Mouse (Mus musculus): ENCODE data around the gene Fam196b. TPM values are rescaled to one million over a fixed set of nuclear protein-coding genes. Genes with fewer than 3 reads are reported as not detected.

The Fam196b gene
- polyA plus RNA-seq, 1 experiment from 2014 or later, result 0.07 TPM

DNA sequence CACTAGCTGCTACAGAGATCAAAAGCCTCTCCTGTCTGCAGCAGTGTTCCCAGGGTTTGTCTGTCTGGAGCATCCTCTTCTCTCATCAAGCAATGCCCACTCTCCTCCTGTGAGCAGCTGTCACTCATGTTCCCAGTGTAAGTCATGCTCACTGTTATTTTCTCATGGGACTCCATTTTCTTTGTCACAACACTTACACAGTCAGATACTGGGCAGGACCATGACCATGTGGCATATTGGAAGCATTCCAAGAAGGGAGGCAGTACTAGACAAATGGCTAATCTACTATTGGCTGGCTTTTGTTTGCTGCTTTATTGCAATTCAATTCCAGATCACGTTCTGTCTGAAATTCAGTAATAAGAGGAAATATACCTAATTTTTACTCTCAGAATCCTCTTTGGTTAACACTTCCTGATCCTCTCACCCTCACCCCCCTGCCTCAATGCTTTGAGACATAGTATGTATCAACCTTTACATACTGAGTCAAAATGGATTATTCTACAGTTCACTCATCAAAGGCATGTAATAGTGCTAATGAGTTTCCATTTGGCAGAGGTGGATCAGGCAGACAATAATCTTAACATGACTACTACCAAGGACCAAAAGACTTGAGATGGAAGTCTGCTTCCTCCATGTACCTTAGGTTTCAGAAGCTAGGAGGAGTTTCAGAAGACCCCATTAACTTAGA lies 70.5 kb downstream of the Fam196b start:
- 54% methylated on average over 1 of the region's 1 CpGs for WGBS (ENCODE audit: insufficient replicate concordance)

GRCm38 (mm10) chr11:34389261-34390116 lies 74.9 kb downstream of the Fam196b start:
- H3K27me3 ChIP-seq (replicated peaks), result no peaks in the 10 kb centered on the region
- no peak overlapping the region for H3K4me3 ChIP-seq
- H3K9me3 ChIP-seq (replicated peaks), result no peaks in the 10 kb centered on the region
- H3K27ac ChIP-seq, result no peak overlapping the region
- H3K4me1 ChIP-seq, result no peaks in the 10 kb centered on the region
- no peaks in the 10 kb centered on the region for H3K36me3 ChIP-seq
- ATAC-seq, result no peak
- 48% methylated on average over 6 of the region's 6 CpGs for WGBS (ENCODE audit: insufficient replicate concordance)
- H3K4me2 ChIP-seq, result no peak overlapping the region
- no peak overlapping the region for H3K9ac ChIP-seq

More for the DNA sequence above, 70.5 kb downstream of the Fam196b start:
- H3K27me3 ChIP-seq (replicated peaks), result no peaks in the 10 kb centered on the region
- H3K36me3 ChIP-seq, result no peaks in the 10 kb centered on the region
- no peak for ATAC-seq
- no peaks in the 10 kb centered on the region for H3K4me1 ChIP-seq
- no peak overlapping the region for H3K9ac ChIP-seq
- no peaks in the 10 kb centered on the region for H3K9me3 ChIP-seq (replicated peaks)
- no peak overlapping the region for H3K4me3 ChIP-seq
- H3K27ac ChIP-seq, result no peak overlapping the region
- no peak overlapping the region for H3K4me2 ChIP-seq

DNA sequence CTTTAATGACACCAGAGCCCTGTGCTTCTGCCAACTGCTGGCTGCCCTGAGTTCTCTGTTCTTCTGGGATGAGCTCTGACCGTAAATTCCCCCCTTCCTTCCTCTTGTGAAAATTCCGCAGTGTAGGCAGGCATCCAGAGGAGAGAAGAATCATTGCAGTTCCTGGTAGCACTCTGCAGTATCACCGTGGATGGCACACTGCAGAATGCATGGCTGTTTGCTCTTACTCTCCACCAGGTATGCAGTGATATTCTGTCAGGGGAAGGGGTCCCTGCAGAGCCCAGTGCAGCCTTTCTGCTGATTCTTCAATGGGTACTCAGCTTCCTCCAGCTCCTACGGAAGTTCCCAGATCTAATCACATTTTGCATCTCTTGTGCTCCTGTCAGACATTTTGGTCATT lies 77.5 kb downstream of the Fam196b start:
- WGBS (ENCODE audit: insufficient replicate concordance), result 58% methylated on average over 4 of the region's 4 CpGs
- no peaks in the 10 kb centered on the region for H3K9me3 ChIP-seq (replicated peaks)
- H3K4me1 ChIP-seq, result no peaks in the 10 kb centered on the region
- no peak overlapping the region for H3K9ac ChIP-seq
- H3K27ac ChIP-seq, result no peak overlapping the region
- no peaks in the 10 kb centered on the region for H3K27me3 ChIP-seq (replicated peaks)
- no peak overlapping the region for H3K4me3 ChIP-seq
- H3K36me3 ChIP-seq, result no peaks in the 10 kb centered on the region
- no peak overlapping the region for H3K4me2 ChIP-seq
- ATAC-seq, result no peak

DNA sequence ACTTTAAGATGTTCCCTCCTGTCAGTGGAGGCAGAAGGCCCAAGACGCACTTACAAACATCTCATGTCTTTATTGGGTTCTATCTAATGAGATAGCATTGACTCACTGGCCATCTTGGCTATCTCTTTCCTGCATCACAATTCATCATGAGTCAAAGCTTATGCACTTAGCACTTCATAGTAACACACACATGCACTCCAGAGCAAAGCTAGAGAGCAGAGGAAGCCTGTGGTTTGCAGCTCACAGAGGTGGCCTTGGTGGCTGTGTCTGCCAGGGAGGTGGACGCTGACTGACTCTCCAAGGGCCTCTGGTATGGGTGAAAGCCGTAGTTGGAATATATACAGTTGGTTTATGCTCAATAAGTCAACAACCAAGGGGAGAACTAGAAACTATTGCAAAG lies 81.2 kb downstream of the Fam196b start:
- no peak overlapping the region for H3K4me3 ChIP-seq
- no peak overlapping the region for H3K9ac ChIP-seq
- no peak for ATAC-seq
- no peaks in the 10 kb centered on the region for H3K9me3 ChIP-seq (replicated peaks)
- H3K27me3 ChIP-seq (replicated peaks), result no peaks in the 10 kb centered on the region
- no peak overlapping the region for H3K4me2 ChIP-seq
- no peaks in the 10 kb centered on the region for H3K4me1 ChIP-seq
- H3K36me3 ChIP-seq, result no peaks in the 10 kb centered on the region
- WGBS (ENCODE audit: insufficient replicate concordance), result 58% methylated on average over 3 of the region's 3 CpGs
- H3K27ac ChIP-seq, result no peak overlapping the region

GRCm38 (mm10) chr11:34397661-34398060 lies 83.0 kb downstream of the Fam196b start:
- ATAC-seq, result no peak
- 69% methylated on average over 5 of the region's 5 CpGs for WGBS (ENCODE audit: insufficient replicate concordance)

DNA sequence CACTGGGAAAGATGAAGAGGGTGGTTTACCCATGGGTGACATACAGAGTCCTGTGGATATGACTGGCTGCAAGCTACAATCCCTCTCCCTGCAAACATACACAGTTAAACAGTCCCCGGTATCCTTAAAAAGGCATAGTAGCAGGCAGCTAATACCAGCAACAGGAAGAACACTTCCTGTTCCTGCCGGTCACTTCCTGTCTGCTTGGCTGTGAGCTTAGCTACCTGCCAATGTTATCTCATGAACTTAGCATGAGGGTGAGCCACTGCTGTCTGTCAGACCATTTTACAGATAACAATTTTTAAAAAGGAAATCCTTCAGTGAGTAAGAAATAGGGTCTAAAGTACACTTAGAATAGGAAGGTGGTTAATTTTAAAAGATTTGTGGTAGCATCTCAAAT lies 83.9 kb downstream of the Fam196b start:
- no peak for ATAC-seq
- H3K27ac ChIP-seq, result no peak overlapping the region
- H3K36me3 ChIP-seq, result no peaks in the 10 kb centered on the region
- no peaks in the 10 kb centered on the region for H3K9me3 ChIP-seq (replicated peaks)
- no peak overlapping the region for H3K9ac ChIP-seq
- WGBS (ENCODE audit: insufficient replicate concordance), result 35% methylated on average over 2 of the region's 2 CpGs
- H3K4me1 ChIP-seq, result no peaks in the 10 kb centered on the region
- no peak overlapping the region for H3K4me3 ChIP-seq
- no peaks in the 10 kb centered on the region for H3K27me3 ChIP-seq (replicated peaks)
- H3K4me2 ChIP-seq, result no peak overlapping the region

More at GRCm38 (mm10) chr11:34397661-34398060, 83.0 kb downstream of the Fam196b start:
- Histone ChIP-seq H3K4me2 (no peak overlapping the region), H3K9ac (no peak overlapping the region), H3K27me3 (replicated peaks) (no peaks in the 10 kb centered on the region), H3K4me1 (no peaks in the 10 kb centered on the region), H3K4me3 (no peak overlapping the region), H3K27ac (no peak overlapping the region), H3K36me3 (no peaks in the 10 kb centered on the region), H3K9me3 (replicated peaks) (no peaks in the 10 kb centered on the region)

DNA sequence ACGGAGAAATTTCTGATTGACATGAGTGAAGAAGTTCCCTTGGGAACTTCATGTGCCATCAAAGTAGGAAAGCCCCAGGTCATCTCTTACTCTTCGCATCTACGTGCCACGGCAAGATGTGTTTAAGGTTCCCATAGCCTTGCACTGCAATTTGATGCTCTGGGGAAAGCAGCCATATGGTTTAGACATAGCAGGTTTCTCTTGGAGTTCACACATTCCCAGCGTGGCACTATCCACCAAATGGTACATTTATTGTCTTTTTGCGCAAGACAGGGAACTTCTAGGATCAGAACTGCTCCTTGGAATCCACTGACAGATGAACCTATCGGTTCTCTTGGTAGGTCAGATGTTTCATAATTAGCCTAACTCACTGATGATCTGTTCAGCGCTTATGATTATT lies 86.7 kb downstream of the Fam196b start:
- no peak for ATAC-seq
- Histone ChIP-seq H3K27ac (no peak overlapping the region), H3K4me1 (no peaks in the 10 kb centered on the region), H3K4me3 (no peak overlapping the region), H3K27me3 (replicated peaks) (no peaks in the 10 kb centered on the region), H3K36me3 (no peaks in the 10 kb centered on the region), H3K4me2 (no peak overlapping the region), H3K9ac (no peak overlapping the region), H3K9me3 (replicated peaks) (no peaks in the 10 kb centered on the region)
- 86% methylated on average over 8 of the region's 8 CpGs for WGBS (ENCODE audit: insufficient replicate concordance)

- Histone ChIP-seq H3K4me3 (no peak overlapping the region), H3K27me3 (replicated peaks) (no peaks in the 10 kb centered on the region), H3K9me3 (replicated peaks) (no peaks in the 10 kb centered on the region)
These were observed 90.7 kb downstream of the Fam196b start for GRCm38 (mm10) chr11:34405311-34405710.

GRCm38 (mm10) chr11:34406309-34406708 lies 91.7 kb downstream of the Fam196b start:
- no peak overlapping the region for H3K4me2 ChIP-seq
- no peak for ATAC-seq
- WGBS (ENCODE audit: insufficient replicate concordance), result 68% methylated on average over 8 of the region's 8 CpGs

More at GRCm38 (mm10) chr11:34405311-34405710, 90.7 kb downstream of the Fam196b start:
- no peak for ATAC-seq
- H3K36me3 ChIP-seq, result no peaks in the 10 kb centered on the region
- H3K4me1 ChIP-seq, result no peaks in the 10 kb centered on the region
- no peak overlapping the region for H3K4me2 ChIP-seq
- WGBS (ENCODE audit: insufficient replicate concordance), result 74% methylated on average over 1 of the region's 1 CpGs
- no peak overlapping the region for H3K9ac ChIP-seq
- H3K27ac ChIP-seq, result no peak overlapping the region

DNA sequence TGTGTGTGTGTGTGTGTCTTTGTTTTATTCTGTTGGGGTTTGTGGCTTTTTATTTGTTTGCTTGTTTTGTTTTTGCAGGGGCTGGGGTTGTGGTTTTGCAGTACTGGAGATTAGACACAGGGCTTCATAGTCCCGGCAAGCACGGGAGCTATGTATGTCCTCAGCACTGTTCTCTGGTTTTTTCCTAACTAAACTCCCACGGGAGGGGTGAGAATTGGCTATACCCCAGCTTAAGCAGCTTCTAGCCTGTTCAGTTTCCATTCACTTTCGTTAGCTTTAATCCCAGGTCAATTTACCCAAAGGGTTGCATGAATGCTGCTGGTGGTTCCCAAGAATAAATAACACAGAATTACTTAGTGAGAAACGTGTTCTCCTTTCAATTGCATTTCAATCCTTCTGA lies 92.2 kb downstream of the Fam196b start:
- ATAC-seq, result no peak
- Histone ChIP-seq H3K27ac (no peak overlapping the region), H3K27me3 (replicated peaks) (no peaks in the 10 kb centered on the region), H3K9ac (no peak overlapping the region), H3K4me3 (no peak overlapping the region), H3K4me2 (no peak overlapping the region), H3K4me1 (no peaks in the 10 kb centered on the region), H3K36me3 (no peaks in the 10 kb centered on the region), H3K9me3 (replicated peaks) (no peaks in the 10 kb centered on the region)
- WGBS (ENCODE audit: insufficient replicate concordance), result 52% methylated on average over 5 of the region's 5 CpGs

More at GRCm38 (mm10) chr11:34406309-34406708, 91.7 kb downstream of the Fam196b start:
- Histone ChIP-seq H3K4me3 (no peak overlapping the region), H3K9me3 (replicated peaks) (no peaks in the 10 kb centered on the region), H3K27me3 (replicated peaks) (no peaks in the 10 kb centered on the region), H3K4me1 (no peaks in the 10 kb centered on the region), H3K27ac (no peak overlapping the region), H3K36me3 (no peaks in the 10 kb centered on the region), H3K9ac (no peak overlapping the region)

DNA sequence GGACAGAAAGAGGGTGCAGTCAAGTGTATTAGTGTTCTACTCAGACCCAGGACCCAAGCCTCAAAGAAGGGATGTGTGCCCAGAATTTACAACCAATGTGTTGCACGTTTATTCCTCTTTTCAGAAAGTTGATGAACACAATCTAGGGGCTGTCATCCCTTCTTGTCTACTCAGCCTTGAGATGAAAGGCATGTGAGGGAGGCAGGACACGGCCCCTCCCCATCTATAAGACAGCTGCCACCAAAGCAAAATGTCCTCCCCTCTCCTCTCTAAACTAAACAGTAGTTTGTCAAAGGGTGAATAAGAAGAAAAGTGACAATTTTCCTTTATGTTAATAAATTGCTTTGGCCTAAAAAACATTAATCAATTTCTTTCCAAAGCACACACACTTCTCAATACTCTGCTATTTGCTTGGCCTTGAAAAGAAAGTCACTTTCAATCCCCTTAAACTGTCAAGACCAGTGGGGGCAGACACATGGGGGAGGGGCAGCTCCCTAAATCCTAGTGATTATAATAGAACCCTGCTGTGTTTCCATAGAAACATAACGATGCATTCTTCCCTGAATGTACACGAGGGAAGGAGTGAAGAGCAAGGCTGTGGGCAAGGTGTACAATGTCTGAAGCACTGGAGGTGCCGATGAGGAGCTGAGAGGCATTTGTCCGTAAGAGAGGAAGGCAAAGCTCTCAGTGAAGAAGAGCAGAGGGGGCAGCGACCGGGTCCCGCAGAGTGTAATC lies 101.4 kb downstream of the Fam196b start:
- Histone ChIP-seq H3K36me3 (peaks cover 2% of the 10 kb centered on the region; the same call in 1 of the 2 replicates), H3K9ac (no peak overlapping the region), H3K27me3 (replicated peaks) (no peaks in the 10 kb centered on the region), H3K27ac (no peak overlapping the region), H3K4me1 (no peaks in the 10 kb centered on the region), H3K9me3 (replicated peaks) (no peaks in the 10 kb centered on the region), H3K4me3 (no peak overlapping the region), H3K4me2 (no peak overlapping the region)
- no peak for ATAC-seq
- WGBS (ENCODE audit: insufficient replicate concordance), result 67% methylated on average over 9 of the region's 9 CpGs

DNA sequence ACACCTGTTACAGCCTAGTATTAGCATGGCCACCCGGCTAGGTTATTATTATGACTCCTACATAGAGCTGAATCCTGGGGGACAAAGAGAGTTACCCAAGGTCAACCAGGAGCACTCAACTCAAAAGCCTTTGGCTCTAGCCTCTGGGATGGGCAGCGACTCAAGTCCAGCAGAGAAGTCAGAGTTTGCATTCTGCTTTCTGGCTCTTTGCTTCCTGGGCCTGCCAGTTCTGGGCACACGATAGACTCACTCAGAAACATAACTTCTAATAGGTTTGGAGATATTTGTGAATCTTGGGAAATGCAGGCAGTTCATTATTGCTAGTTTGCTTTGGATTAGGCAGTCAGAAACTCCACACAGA lies 102.0 kb downstream of the Fam196b start:
- Histone ChIP-seq H3K27me3 (replicated peaks) (no peaks in the 10 kb centered on the region), H3K4me3 (no peak overlapping the region), H3K4me2 (no peak overlapping the region), H3K36me3 (peaks cover 2% of the 10 kb centered on the region; the same call in 1 of the 2 replicates), H3K9ac (no peak overlapping the region), H3K27ac (no peak overlapping the region), H3K9me3 (replicated peaks) (no peaks in the 10 kb centered on the region), H3K4me1 (no peaks in the 10 kb centered on the region)
- WGBS (ENCODE audit: insufficient replicate concordance), result 64% methylated on average over 3 of the region's 3 CpGs
- no peak for ATAC-seq

Measured in liver, embryonic 12.5 days (tissue).